21 mouse cellular contexts compared by ENCODE assay signal in genomic region chr3:63483726-63484125, GRCm38 (mm10). TPM values are rescaled to one million over a fixed set of nuclear protein-coding genes. Genes with fewer than 3 reads are reported as not detected.
DNase-seq lines count a peak whose midpoint lies in the region.
"Had no signal": no experiment of that assay in that cellular context is flagged by ENCODE, and none has a peak within 500 bp of the region (broad histone marks: within the 10 kb centered on the region; RNA-seq: fewer than 3 reads in every experiment).

TSS of gene Gm34302 (minus strand) at chr3:63483879.

- intact Hi-C loops in heart, postnatal 25 days (cut with DNase I), result loop anchor here (2.0 kb wide), 1 partner anchor 67 kb away; no protein-coding TSS in a partner anchor

- DNase-seq in gastrocnemius, adult 18-20 months (ENCODE audit: low spot score), result no peak
- DNase-seq in gastrocnemius, adult 8-10 months (ENCODE audit: low spot score in 2 of 2), result no peak
- no peak for DNase-seq in gastrocnemius, postnatal 4 days (ENCODE audit: low spot score in 2 of 2)
- no peak for DNase-seq in heart, postnatal 25 days (ENCODE audit: low spot score)
- DNase-seq in layer of hippocampus, adult 18-20 months (ENCODE audit: low spot score in 2 of 2), result no peak
- DNase-seq in right cerebral cortex, postnatal 4 days, result no peak
- DNase-seq in ovary, postnatal 14 days (ENCODE audit: low spot score), result no peak
- DNase-seq: adrenal gland, postnatal 14 days; cerebellum, adult 11-12 months; cerebellum, postnatal 10 days; kidney, adult 18-20 months; kidney, postnatal 25 days; layer of hippocampus, postnatal 36 days; left cerebral cortex, postnatal 4 days; liver, postnatal 0 days; lung, postnatal 36 days; spleen, adult 18-20 months; thymus, postnatal 14 days had no signal

RNA-seq across cellular contexts. Expression of gene Gm34302, which starts in this region (rescaled TPM):
- total RNA-seq in gastrocnemius, adult 18-20 months (2021), result 10 to 100 TPM; 76.9 to 85.7 TPM
- 100 to 1,000 TPM in 1 of 4 experiments, 10 to 100 TPM in 3; 51.7 to 103 (median 76.4) TPM for total RNA-seq in gastrocnemius, adult 8-10 months (2022)
- total RNA-seq in gastrocnemius, postnatal 4 days (2021), result 10 to 100 TPM; 44.8 to 45.3 TPM
- total RNA-seq in heart, postnatal 25 days (2021), result 100 to 1,000 TPM; 485 to 551 TPM
- not detected for total RNA-seq in layer of hippocampus, adult 18-20 months (2021)
- total RNA-seq: adrenal gland, postnatal 14 days; layer of hippocampus, adult 8-10 months; layer of hippocampus, postnatal 36 days; left cerebral cortex, postnatal 4 days; megakaryocyte, adult 5-6 weeks; midbrain, postnatal 0 days had no signal

Comparison
In these comparisons a context has a peak if more than half of its experiments do, and no peak if none do; other contexts are left out.
1. RNA of gene Gm34302 (total RNA-seq): 485 to 551 TPM in heart, postnatal 25 days, 76.9 to 85.7 TPM in gastrocnemius, adult 18-20 months, 51.7 to 103 TPM in gastrocnemius, adult 8-10 months and 44.8 to 45.3 TPM in gastrocnemius, postnatal 4 days; not detected in layer of hippocampus, adult 18-20 months; every median in the first group is over 10 times any median in the second.
2. RNA of gene Gm34302 (total RNA-seq): 485 to 551 TPM in heart, postnatal 25 days; 76.9 to 85.7 TPM in gastrocnemius, adult 18-20 months, 51.7 to 103 TPM in gastrocnemius, adult 8-10 months and 44.8 to 45.3 TPM in gastrocnemius, postnatal 4 days; every median in the first group is over 4 times any median in the second.